Mouse (Mus musculus): ENCODE data around the gene Tbc1d2b. TPM values are rescaled to one million over a fixed set of nuclear protein-coding genes. Genes with fewer than 3 reads are reported as not detected.

Tbc1d2b gene
- polyA plus RNA-seq, 1 experiment from 2014 or later = 5.2 TPM

DNA sequence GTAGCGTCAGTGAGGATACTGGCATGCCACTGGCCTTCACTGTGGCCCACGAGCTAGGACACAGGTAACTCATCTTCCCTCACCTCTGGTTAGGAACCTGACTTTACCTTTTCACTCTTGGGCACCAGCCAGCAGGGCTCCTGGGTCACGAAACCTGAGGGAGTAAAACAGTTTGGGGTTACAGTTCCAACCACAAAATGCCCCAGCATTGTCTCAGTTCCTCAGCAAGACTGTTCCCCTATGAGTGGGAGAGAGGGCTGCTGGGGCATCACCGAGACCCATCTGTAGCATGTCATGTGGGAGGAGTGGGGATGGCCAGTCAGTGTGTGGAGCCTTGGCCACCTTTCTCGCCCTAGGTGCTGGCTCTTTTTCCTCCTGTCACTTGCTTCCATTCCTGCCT is 91.2 kb downstream of the Tbc1d2b start:
- no peak for TF ChIP-seq CTCF (IDR thresholded peaks at IDR 0.05; ENCODE audit: low read depth)
- Histone ChIP-seq H3K27me3 (replicated peaks; ENCODE audit: control insufficient read depth, insufficient read depth, low read length) (no peaks in the 10 kb centered on the region), H3K4me2 (replicated peaks; ENCODE audit: low read depth) (no peak overlapping the region), H3K9ac (ENCODE audit: low read depth, low read length) (no peak overlapping the region), H3K4me3 (ENCODE audit: low read depth, low read length) (no peak overlapping the region), H3K9me3 (ENCODE audit: control insufficient read depth) (no peaks in the 10 kb centered on the region), H3K4me1 (replicated peaks; ENCODE audit: control insufficient read depth, insufficient read depth, low read length) (no peaks in the 10 kb centered on the region), H3K36me3 (ENCODE audit: control insufficient read depth, insufficient read depth) (peaks cover 6% of the 10 kb centered on the region; the same call in 1 of the 2 replicates), H3K27ac (ENCODE audit: low read depth, low read length) (no peak overlapping the region)
- no peak for ATAC-seq
- 84% methylated on average over 5 of the region's 5 CpGs for WGBS

DNA sequence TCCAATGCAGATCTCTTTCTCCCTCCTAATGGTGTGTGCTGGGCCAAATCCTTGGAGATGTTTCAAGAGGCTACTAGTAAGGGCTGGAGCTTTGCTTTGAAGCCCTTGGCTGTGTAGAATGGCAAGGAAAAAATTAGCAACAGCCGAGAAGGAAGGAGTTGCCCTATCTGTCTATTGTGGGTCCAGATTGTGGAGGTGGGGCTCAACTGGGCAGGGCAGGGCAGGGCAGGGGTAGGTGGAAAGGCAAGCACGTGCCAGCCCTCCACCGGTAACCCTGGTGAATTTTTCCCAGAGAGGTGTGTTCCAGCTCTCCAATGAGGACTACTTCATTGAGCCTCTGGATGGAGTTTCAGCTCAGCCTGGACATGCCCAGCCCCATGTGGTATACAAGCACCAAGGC is 97.3 kb downstream of the Tbc1d2b start:
- H3K36me3 ChIP-seq (ENCODE audit: control insufficient read depth, insufficient read depth) = peaks cover 10% of the 10 kb centered on the region; the same call in 1 of the 2 replicates
- no peak for ATAC-seq
- WGBS = 71% methylated on average over 3 of the region's 3 CpGs

DNA sequence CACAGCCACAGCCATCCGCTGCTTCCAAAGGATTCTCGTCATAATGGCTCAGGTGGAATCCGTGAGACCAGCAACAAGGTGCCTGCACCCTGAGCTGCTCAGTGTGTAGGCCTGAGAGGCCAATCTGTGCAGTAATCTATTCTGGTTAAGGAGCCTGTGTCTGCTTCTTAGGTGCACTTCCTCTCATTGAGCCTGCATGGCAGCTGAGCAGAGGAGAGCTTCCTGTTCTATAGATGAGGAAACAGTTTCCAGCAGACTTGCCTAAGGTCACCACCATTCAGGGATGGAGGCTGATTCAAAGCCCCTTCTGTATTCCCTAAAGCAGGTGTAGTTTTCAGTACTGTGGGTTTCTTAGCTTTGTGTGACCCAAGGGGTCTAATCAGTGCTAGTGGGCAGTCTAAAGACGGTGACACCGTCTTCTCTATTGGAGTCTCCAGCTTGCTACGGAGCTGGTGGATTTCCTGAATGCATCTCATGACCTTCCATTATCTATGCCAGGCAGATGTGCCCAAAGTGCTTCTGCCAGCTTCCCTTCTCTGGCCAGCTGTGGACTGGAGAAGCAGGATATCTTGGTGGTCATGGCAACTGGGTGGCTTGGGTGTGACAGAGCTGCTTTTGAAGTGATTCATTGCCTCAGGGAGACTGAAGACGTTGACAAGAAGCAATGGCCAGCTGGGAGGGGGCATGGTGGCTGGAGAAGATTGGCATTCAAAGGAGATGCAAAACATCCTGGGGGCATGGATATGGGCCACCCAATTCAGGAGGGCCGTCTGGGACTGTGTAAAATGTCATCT is 97.9 kb downstream of the Tbc1d2b start:
- H3K4me1 ChIP-seq (replicated peaks; ENCODE audit: control insufficient read depth, insufficient read depth, low read length) = no peaks in the 10 kb centered on the region
- H3K4me2 ChIP-seq (replicated peaks; ENCODE audit: low read depth) = no peak overlapping the region
- no peak for ATAC-seq
- no peaks in the 10 kb centered on the region for H3K27me3 ChIP-seq (replicated peaks; ENCODE audit: control insufficient read depth, insufficient read depth, low read length)
- no peaks in the 10 kb centered on the region for H3K9me3 ChIP-seq (ENCODE audit: control insufficient read depth)
- no peak overlapping the region for H3K27ac ChIP-seq (ENCODE audit: low read depth, low read length)
- 76% methylated on average over 8 of the region's 8 CpGs for WGBS
- H3K4me3 ChIP-seq (ENCODE audit: low read depth, low read length) = no peak overlapping the region
- H3K36me3 ChIP-seq (ENCODE audit: control insufficient read depth, insufficient read depth) = peaks cover 10% of the 10 kb centered on the region; the same call in 1 of the 2 replicates
- no peak for TF ChIP-seq CTCF (IDR thresholded peaks at IDR 0.05; ENCODE audit: low read depth)
- H3K9ac ChIP-seq (ENCODE audit: low read depth, low read length) = no peak overlapping the region

More for the DNA sequence above, 97.3 kb downstream of the Tbc1d2b start:
- H3K4me3 ChIP-seq (ENCODE audit: low read depth, low read length) = no peak overlapping the region
- TF ChIP-seq CTCF (IDR thresholded peaks at IDR 0.05; ENCODE audit: low read depth) = no peak
- H3K4me2 ChIP-seq (replicated peaks; ENCODE audit: low read depth) = no peak overlapping the region
- H3K4me1 ChIP-seq (replicated peaks; ENCODE audit: control insufficient read depth, insufficient read depth, low read length) = no peaks in the 10 kb centered on the region
- no peak overlapping the region for H3K9ac ChIP-seq (ENCODE audit: low read depth, low read length)
- H3K27ac ChIP-seq (ENCODE audit: low read depth, low read length) = no peak overlapping the region
- H3K27me3 ChIP-seq (replicated peaks; ENCODE audit: control insufficient read depth, insufficient read depth, low read length) = no peaks in the 10 kb centered on the region
- no peaks in the 10 kb centered on the region for H3K9me3 ChIP-seq (ENCODE audit: control insufficient read depth)

DNA sequence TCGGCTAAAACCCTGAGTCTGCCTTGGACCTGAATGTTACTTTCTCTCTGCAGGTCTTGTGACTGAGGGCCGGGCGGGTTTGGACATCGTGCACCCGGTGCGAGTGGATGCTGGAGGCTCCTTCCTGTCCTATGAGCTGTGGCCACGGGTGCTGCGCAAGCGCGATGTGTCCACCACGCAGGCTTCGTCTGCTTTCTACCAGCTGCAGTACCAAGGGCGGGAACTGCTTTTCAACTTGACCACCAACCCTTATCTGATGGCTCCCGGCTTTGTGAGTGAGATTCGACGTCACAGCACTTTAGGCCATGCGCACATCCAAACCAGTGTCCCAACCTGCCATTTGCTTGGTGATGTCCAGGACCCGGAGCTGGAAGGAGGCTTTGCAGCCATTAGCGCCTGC is 99.2 kb downstream of the Tbc1d2b start:
- Histone ChIP-seq H3K27ac (ENCODE audit: low read depth, low read length) (no peak overlapping the region), H3K4me3 (ENCODE audit: low read depth, low read length) (no peak overlapping the region), H3K36me3 (ENCODE audit: control insufficient read depth, insufficient read depth) (peaks cover 10% of the 10 kb centered on the region; the same call in 1 of the 2 replicates), H3K4me1 (replicated peaks; ENCODE audit: control insufficient read depth, insufficient read depth, low read length) (no peaks in the 10 kb centered on the region), H3K27me3 (replicated peaks; ENCODE audit: control insufficient read depth, insufficient read depth, low read length) (no peaks in the 10 kb centered on the region), H3K9me3 (ENCODE audit: control insufficient read depth) (no peaks in the 10 kb centered on the region), H3K9ac (ENCODE audit: low read depth, low read length) (no peak overlapping the region), H3K4me2 (replicated peaks; ENCODE audit: low read depth) (no peak overlapping the region)
- ATAC-seq = no peak
- 96% methylated on average over 19 of the region's 19 CpGs for WGBS
- TF ChIP-seq CTCF (IDR thresholded peaks at IDR 0.05; ENCODE audit: low read depth) = no peak

DNA sequence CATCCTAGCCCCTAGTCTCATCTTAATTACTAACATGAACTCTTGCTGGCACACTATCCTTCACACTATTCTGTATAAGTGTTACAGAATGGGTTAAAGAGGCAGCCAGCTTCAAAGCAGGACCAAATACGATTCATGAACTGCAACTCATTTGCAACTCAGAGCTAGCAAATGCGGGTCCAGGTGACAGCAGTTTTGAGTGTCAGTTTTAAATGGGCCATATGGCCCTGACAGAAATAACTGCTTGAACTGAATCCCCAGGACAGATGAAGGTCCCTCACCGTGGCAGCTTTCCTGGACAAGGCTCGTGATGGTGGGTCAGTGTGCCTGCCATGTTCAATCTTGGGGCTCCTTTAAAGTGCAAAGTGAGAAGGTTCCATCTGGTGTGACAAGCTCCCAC is 100.6 kb downstream of the Tbc1d2b start:
- H3K4me1 ChIP-seq (replicated peaks; ENCODE audit: control insufficient read depth, insufficient read depth, low read length) = no peaks in the 10 kb centered on the region
- no peak overlapping the region for H3K9ac ChIP-seq (ENCODE audit: low read depth, low read length)
- peaks cover 9% of the 10 kb centered on the region; the same call in 1 of the 2 replicates for H3K36me3 ChIP-seq (ENCODE audit: control insufficient read depth, insufficient read depth)
- H3K4me3 ChIP-seq (ENCODE audit: low read depth, low read length) = no peak overlapping the region
- no peak overlapping the region for H3K4me2 ChIP-seq (replicated peaks; ENCODE audit: low read depth)
- TF ChIP-seq CTCF (IDR thresholded peaks at IDR 0.05; ENCODE audit: low read depth) = no peak
- no peaks in the 10 kb centered on the region for H3K27me3 ChIP-seq (replicated peaks; ENCODE audit: control insufficient read depth, insufficient read depth, low read length)
- WGBS = 79% methylated on average over 4 of the region's 4 CpGs
- no peak overlapping the region for H3K27ac ChIP-seq (ENCODE audit: low read depth, low read length)
- no peak for ATAC-seq
- no peaks in the 10 kb centered on the region for H3K9me3 ChIP-seq (ENCODE audit: control insufficient read depth)

DNA sequence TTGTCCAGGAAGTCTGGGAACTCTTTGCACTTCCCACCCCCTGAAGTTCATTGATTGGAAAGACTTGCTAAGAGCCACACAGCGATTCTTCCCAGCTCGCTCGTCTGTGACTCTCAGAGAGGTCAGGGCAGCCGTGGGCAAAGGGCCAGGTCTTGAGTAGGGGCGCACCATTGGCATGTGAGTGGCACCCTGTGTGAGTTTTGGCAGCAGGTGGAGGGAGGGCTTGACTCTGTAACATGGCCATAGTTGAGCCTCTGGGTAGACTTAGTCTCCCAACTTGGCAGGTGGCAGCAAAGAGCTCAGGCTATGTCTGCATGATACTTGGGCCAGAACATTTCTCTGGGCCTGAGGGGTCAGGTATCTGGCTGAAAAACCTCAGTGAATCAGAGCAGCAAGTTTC is 104.0 kb downstream of the Tbc1d2b start:
- H3K4me3 ChIP-seq (ENCODE audit: low read depth, low read length) = no peak overlapping the region
- peaks cover 25% of the 10 kb centered on the region for H3K27me3 ChIP-seq (replicated peaks; ENCODE audit: control insufficient read depth, insufficient read depth, low read length)
- no peaks in the 10 kb centered on the region for H3K4me1 ChIP-seq (replicated peaks; ENCODE audit: control insufficient read depth, insufficient read depth, low read length)
- TF ChIP-seq CTCF (IDR thresholded peaks at IDR 0.05; ENCODE audit: low read depth) = no peak
- no peak overlapping the region for H3K27ac ChIP-seq (ENCODE audit: low read depth, low read length)
- 75% methylated on average over 5 of the region's 5 CpGs for WGBS
- H3K4me2 ChIP-seq (replicated peaks; ENCODE audit: low read depth) = no peak overlapping the region
- no peaks in the 10 kb centered on the region for H3K36me3 ChIP-seq (ENCODE audit: control insufficient read depth, insufficient read depth)
- H3K9ac ChIP-seq (ENCODE audit: low read depth, low read length) = no peak overlapping the region
- no peak for ATAC-seq
- H3K9me3 ChIP-seq (ENCODE audit: control insufficient read depth) = no peaks in the 10 kb centered on the region

Data from intestine, postnatal 0 days (tissue).